Mouse (Mus musculus): Measurements from ENCODE around the gene Slc48a1. TPM values are rescaled to one million over a fixed set of nuclear protein-coding genes. Genes with fewer than 3 reads are reported as not detected.

Gene Slc48a1
- polyA plus RNA-seq, 1 experiment from 2014 or later = 33.6 TPM

- H3K9me3 ChIP-seq (ENCODE audit: control insufficient read depth, low read length) = no peaks in the 10 kb centered on the region
- H3K4me2 ChIP-seq = no peak overlapping the region
- no peaks in the 10 kb centered on the region for H3K27me3 ChIP-seq (ENCODE audit: control insufficient read depth, insufficient read depth, low read length)
- H3K36me3 ChIP-seq (ENCODE audit: control insufficient read depth, insufficient read depth, low read length) = no peaks in the 10 kb centered on the region
- H3K4me1 ChIP-seq (ENCODE audit: control insufficient read depth, insufficient read depth, low read length) = peaks cover 27% of the 10 kb centered on the region
- WGBS = 48% methylated on average over 9 of the region's 9 CpGs
- ATAC-seq (ENCODE audit: low FRiP score) (no peak), DNase-seq (ENCODE audit: low spot score, missing footprints) (no peak)
- H3K4me3 ChIP-seq (ENCODE audit: low read depth, low read length) = no peak overlapping the region
- H3K9ac ChIP-seq (ENCODE audit: low read length) = no peak overlapping the region
- no peak overlapping the region for H3K27ac ChIP-seq (ENCODE audit: low read depth, low read length)
Measured at GRCm38 (mm10) chr15:97832764-97833479, 54.6 kb downstream of the Slc48a1 start.

DNA sequence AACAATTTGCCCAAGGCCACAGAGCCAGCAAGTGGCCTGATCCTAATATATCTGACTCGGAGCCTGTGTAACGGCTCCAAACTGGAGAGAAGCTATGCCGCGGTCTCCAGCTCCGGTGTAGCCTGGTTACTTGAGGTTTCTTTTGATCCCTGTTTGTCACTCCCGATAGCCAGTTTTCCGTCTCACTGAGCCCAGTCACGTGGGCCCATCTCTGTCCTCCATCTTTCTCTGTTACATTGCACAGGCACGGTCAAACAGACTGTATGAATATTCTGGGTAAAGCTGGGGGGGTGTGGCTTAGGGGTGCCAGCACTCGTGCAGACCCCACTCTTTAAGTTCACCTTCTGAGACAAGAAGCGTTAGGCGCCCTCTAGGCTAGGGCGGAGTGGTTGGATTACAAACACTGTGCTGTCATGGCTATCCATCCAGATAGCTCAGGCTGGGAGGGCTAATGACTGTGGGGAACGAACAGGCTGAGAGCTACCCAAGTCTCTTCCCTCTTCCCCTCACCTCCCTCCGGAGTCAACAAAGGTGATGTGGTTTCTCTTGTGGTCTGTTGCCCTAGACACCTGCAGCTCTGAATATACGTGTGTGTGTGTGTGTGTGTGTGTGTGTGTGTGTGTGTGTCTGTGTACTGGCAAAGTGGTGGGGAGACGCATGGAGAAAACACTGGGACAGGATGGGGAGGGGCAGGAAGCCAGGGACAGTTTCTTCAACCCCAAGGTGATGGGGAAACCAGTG, 58.0 kb downstream of the Slc48a1 start:
- Histone ChIP-seq H3K4me2 (no peak overlapping the region), H3K4me1 (ENCODE audit: control insufficient read depth, insufficient read depth, low read length) (peaks cover 5% of the 10 kb centered on the region; the same call in 1 of the 2 replicates), H3K9ac (ENCODE audit: low read length) (no peak overlapping the region), H3K9me3 (ENCODE audit: control insufficient read depth, low read length) (no peaks in the 10 kb centered on the region), H3K27ac (ENCODE audit: low read depth, low read length) (no peak overlapping the region), H3K36me3 (ENCODE audit: control insufficient read depth, insufficient read depth, low read length) (no peaks in the 10 kb centered on the region), H3K27me3 (ENCODE audit: control insufficient read depth, insufficient read depth, low read length) (no peaks in the 10 kb centered on the region), H3K4me3 (ENCODE audit: low read depth, low read length) (no peak overlapping the region)
- DNase-seq (ENCODE audit: low spot score, missing footprints) (no peak), ATAC-seq (ENCODE audit: low FRiP score) (no peak)
- WGBS = 52% methylated on average over 17 of the region's 17 CpGs

- Histone ChIP-seq H3K4me1 (ENCODE audit: control insufficient read depth, insufficient read depth, low read length) (peaks cover 5% of the 10 kb centered on the region; the same call in 1 of the 2 replicates), H3K4me2 (no peak overlapping the region), H3K27me3 (ENCODE audit: control insufficient read depth, insufficient read depth, low read length) (no peaks in the 10 kb centered on the region), H3K36me3 (ENCODE audit: control insufficient read depth, insufficient read depth, low read length) (no peaks in the 10 kb centered on the region), H3K9ac (ENCODE audit: low read length) (no peak overlapping the region), H3K4me3 (ENCODE audit: low read depth, low read length) (no peak overlapping the region), H3K27ac (ENCODE audit: low read depth, low read length) (no peak overlapping the region), H3K9me3 (ENCODE audit: control insufficient read depth, low read length) (no peaks in the 10 kb centered on the region)
- 77% methylated on average over 8 of the region's 8 CpGs for WGBS
- ATAC-seq (ENCODE audit: low FRiP score) = no peak
- DNase-seq (ENCODE audit: low spot score, missing footprints) = no peak
Measured at GRCm38 (mm10) chr15:97836894-97837247, 58.6 kb downstream of the Slc48a1 start.

DNA sequence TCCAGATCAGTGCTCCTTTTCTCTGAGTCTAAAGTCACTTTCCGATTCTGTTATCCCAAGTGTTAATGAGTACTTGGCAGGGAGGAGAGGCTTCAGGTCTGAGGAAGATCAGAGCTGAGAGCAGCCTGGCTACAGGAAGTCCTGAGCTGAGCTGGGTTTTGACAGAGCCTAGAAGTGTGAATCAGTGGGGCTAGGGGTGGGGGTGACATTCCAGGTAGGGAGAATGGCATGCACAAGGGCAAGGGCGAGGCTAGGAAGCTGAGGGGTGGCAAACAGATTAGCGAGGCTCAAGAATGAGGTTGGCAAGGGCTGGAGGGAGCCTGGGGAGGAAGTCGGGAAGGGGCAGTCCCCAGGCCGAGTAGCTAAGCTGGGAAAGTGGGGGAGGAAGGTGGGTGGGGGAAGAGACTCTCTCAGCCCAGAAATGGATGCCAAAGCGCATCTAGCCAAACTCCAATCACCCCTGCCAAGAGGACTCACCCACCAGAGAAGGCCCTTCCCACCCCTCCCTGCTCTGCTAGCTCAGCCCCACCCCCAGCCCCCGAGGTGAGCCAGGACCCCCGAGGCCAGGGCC, 59.3 kb downstream of the Slc48a1 start:
- H3K4me3 ChIP-seq (ENCODE audit: low read depth, low read length) = no peak overlapping the region
- DNase-seq (ENCODE audit: low spot score, missing footprints) (no peak), ATAC-seq (ENCODE audit: low FRiP score) (no peak)
- no peaks in the 10 kb centered on the region for H3K36me3 ChIP-seq (ENCODE audit: control insufficient read depth, insufficient read depth, low read length)
- no peaks in the 10 kb centered on the region for H3K9me3 ChIP-seq (ENCODE audit: control insufficient read depth, low read length)
- H3K27ac ChIP-seq (ENCODE audit: low read depth, low read length) = no peak overlapping the region
- no peaks in the 10 kb centered on the region for H3K4me1 ChIP-seq (ENCODE audit: control insufficient read depth, insufficient read depth, low read length)
- 24% methylated on average over 8 of the region's 8 CpGs for WGBS
- H3K27me3 ChIP-seq (ENCODE audit: control insufficient read depth, insufficient read depth, low read length) = no peaks in the 10 kb centered on the region
- no peak overlapping the region for H3K4me2 ChIP-seq
- H3K9ac ChIP-seq (ENCODE audit: low read length) = no peak overlapping the region

GRCm38 (mm10) chr15:97838395-97838794, 60.1 kb downstream of the Slc48a1 start:
- no peak overlapping the region for H3K4me2 ChIP-seq
- no peak overlapping the region for H3K4me3 ChIP-seq (ENCODE audit: low read depth, low read length)
- no peaks in the 10 kb centered on the region for H3K9me3 ChIP-seq (ENCODE audit: control insufficient read depth, low read length)
- no peak for ATAC-seq (ENCODE audit: low FRiP score)
- DNase-seq (ENCODE audit: low spot score, missing footprints) = no peak
- WGBS = 77% methylated on average over 4 of the region's 4 CpGs
- no peaks in the 10 kb centered on the region for H3K36me3 ChIP-seq (ENCODE audit: control insufficient read depth, insufficient read depth, low read length)
- no peak overlapping the region for H3K27ac ChIP-seq (ENCODE audit: low read depth, low read length)
- no peaks in the 10 kb centered on the region for H3K27me3 ChIP-seq (ENCODE audit: control insufficient read depth, insufficient read depth, low read length)
- H3K9ac ChIP-seq (ENCODE audit: low read length) = no peak overlapping the region
- no peaks in the 10 kb centered on the region for H3K4me1 ChIP-seq (ENCODE audit: control insufficient read depth, insufficient read depth, low read length)

DNA sequence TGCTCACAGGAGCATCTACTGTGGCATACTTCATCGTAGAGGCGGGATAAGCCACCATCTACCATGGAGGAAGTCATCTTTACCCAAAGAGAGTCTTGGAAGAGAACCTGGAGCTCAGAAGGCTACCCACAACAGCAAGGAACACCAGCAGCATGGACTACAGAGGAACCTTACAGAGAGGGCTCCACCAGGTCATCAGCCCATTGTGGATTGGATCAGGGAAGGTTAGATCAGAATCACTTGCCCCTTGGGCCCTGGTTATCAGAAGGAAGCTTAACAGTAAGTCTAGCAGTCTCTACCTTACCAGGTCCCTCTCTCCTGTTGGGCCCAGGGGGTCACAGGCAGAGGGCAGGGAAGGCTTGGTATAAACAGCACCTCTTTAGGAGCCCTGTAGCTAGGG, 60.7 kb downstream of the Slc48a1 start:
- ATAC-seq (ENCODE audit: low FRiP score) (no peak), DNase-seq (ENCODE audit: low spot score, missing footprints) (no peak)
- Histone ChIP-seq H3K27me3 (ENCODE audit: control insufficient read depth, insufficient read depth, low read length) (no peaks in the 10 kb centered on the region), H3K4me3 (ENCODE audit: low read depth, low read length) (no peak overlapping the region), H3K4me1 (ENCODE audit: control insufficient read depth, insufficient read depth, low read length) (no peaks in the 10 kb centered on the region), H3K9me3 (ENCODE audit: control insufficient read depth, low read length) (no peaks in the 10 kb centered on the region), H3K4me2 (no peak overlapping the region), H3K36me3 (ENCODE audit: control insufficient read depth, insufficient read depth, low read length) (no peaks in the 10 kb centered on the region), H3K27ac (ENCODE audit: low read depth, low read length) (no peak overlapping the region), H3K9ac (ENCODE audit: low read length) (no peak overlapping the region)
- 96% methylated on average over 2 of the region's 2 CpGs for WGBS

- Histone ChIP-seq H3K4me1 (ENCODE audit: control insufficient read depth, insufficient read depth, low read length) (no peaks in the 10 kb centered on the region), H3K27ac (ENCODE audit: low read depth, low read length) (no peak overlapping the region), H3K27me3 (ENCODE audit: control insufficient read depth, insufficient read depth, low read length) (no peaks in the 10 kb centered on the region), H3K36me3 (ENCODE audit: control insufficient read depth, insufficient read depth, low read length) (no peaks in the 10 kb centered on the region), H3K4me2 (no peak overlapping the region), H3K9me3 (ENCODE audit: control insufficient read depth, low read length) (no peaks in the 10 kb centered on the region), H3K4me3 (ENCODE audit: low read depth, low read length) (no peak overlapping the region), H3K9ac (ENCODE audit: low read length) (no peak overlapping the region)
- ATAC-seq (ENCODE audit: low FRiP score) (no peak), DNase-seq (ENCODE audit: low spot score, missing footprints) (no peak)
- 71% methylated on average over 4 of the region's 4 CpGs for WGBS
Measured at GRCm38 (mm10) chr15:97839473-97839872, 61.2 kb downstream of the Slc48a1 start.

GRCm38 (mm10) chr15:97839991-97840455, 61.7 kb downstream of the Slc48a1 start:
- Histone ChIP-seq H3K27me3 (ENCODE audit: control insufficient read depth, insufficient read depth, low read length) (no peaks in the 10 kb centered on the region), H3K36me3 (ENCODE audit: control insufficient read depth, insufficient read depth, low read length) (no peaks in the 10 kb centered on the region), H3K4me2 (no peak overlapping the region), H3K27ac (ENCODE audit: low read depth, low read length) (no peak overlapping the region), H3K4me3 (ENCODE audit: low read depth, low read length) (no peak overlapping the region), H3K9ac (ENCODE audit: low read length) (no peak overlapping the region), H3K9me3 (ENCODE audit: control insufficient read depth, low read length) (no peaks in the 10 kb centered on the region), H3K4me1 (ENCODE audit: control insufficient read depth, insufficient read depth, low read length) (no peaks in the 10 kb centered on the region)
- no peak for ATAC-seq (ENCODE audit: low FRiP score)
- 39% methylated on average over 3 of the region's 3 CpGs for WGBS
- no peak for DNase-seq (ENCODE audit: low spot score, missing footprints)

GRCm38 (mm10) chr15:97840781-97841180, 62.5 kb downstream of the Slc48a1 start:
- H3K36me3 ChIP-seq (ENCODE audit: control insufficient read depth, insufficient read depth, low read length) = no peaks in the 10 kb centered on the region
- ATAC-seq (ENCODE audit: low FRiP score) (no peak), DNase-seq (ENCODE audit: low spot score, missing footprints) (no peak)
- H3K9ac ChIP-seq (ENCODE audit: low read length) = no peak overlapping the region
- H3K4me1 ChIP-seq (ENCODE audit: control insufficient read depth, insufficient read depth, low read length) = no peaks in the 10 kb centered on the region
- H3K27me3 ChIP-seq (ENCODE audit: control insufficient read depth, insufficient read depth, low read length) = no peaks in the 10 kb centered on the region
- no peak overlapping the region for H3K27ac ChIP-seq (ENCODE audit: low read depth, low read length)
- no peak overlapping the region for H3K4me2 ChIP-seq
- no peaks in the 10 kb centered on the region for H3K9me3 ChIP-seq (ENCODE audit: control insufficient read depth, low read length)
- no peak overlapping the region for H3K4me3 ChIP-seq (ENCODE audit: low read depth, low read length)
- WGBS = 93% methylated on average over 1 of the region's 1 CpGs
